Mouse (Mus musculus) forebrain, embryonic 10.5 days (tissue): ENCODE measurements at regions not wholly inside any gene's neighbourhood (a gene's known extent, or its start where the extent isn't known, plus 50 kb on each side); places are given as distances from the start of the nearest gene placed in this dataset.
A peak's percentile ranks its signal among the peaks of the same experiment; 100 is the strongest.
"Not testable (repeated sequence)": the region's sequence is repeated elsewhere in the genome, so short reads cannot be mapped to it uniquely, and the experiment has no call there.

Experiments used
- DNase-seq: peaks from one replicate; pipeline ENCODE4 v3.0.0-alpha.2; 2017; ENCODE audit warnings: low spot score; ENCODE audit errors: extremely low spot score
- H3K27ac ChIP-seq: fragments of 300-500 bp; sonication (generic); 2 replicates; pipeline ENCODE4 v1.5.1; 2016; ENCODE audit warnings: mild to moderate bottlenecking
- H3K27me3 ChIP-seq: fragments of 300-500 bp; sonication (generic); 2 replicates; pipeline ENCODE4 v1.6.1; 2016; ENCODE audit warnings: mild to moderate bottlenecking; ENCODE audit not compliant: poor library complexity, severe bottlenecking
- H3K36me3 ChIP-seq: fragments of 300-500 bp; sonication (generic); replicated peaks from 2 replicates; pipeline ENCODE4 v1.6.1; 2016; ENCODE audit warnings: mild to moderate bottlenecking, moderate library complexity
- H3K4me1 ChIP-seq: fragments of 300-500 bp; sonication (generic); 2 replicates; pipeline ENCODE4 v1.6.1; 2016
- H3K4me3 ChIP-seq: fragments of 300-500 bp; sonication (generic); 2 replicates; pipeline ENCODE4 v1.5.1; 2016; ENCODE audit warnings: mild to moderate bottlenecking, moderate library complexity
- H3K9me3 ChIP-seq: fragments of 300-500 bp; sonication (generic); 2 replicates; pipeline ENCODE4 v1.6.1; 2016; ENCODE audit warnings: mild to moderate bottlenecking, moderate library complexity
- WGBS: fragments of 180-500 bp; shearing (Covaris S2); methylation state at CpG from one replicate; pipeline ENCODE4 v1.1.7; 2016; 5-methylcytosine and 5-hydroxymethylcytosine counted together

GRCm38 (mm10) chr2:166471257-166471753, 242.3 kb downstream of the Prex1 start:
- no peak for DNase-seq
- H3K27ac ChIP-seq: 0 out of 2 replicates have a peak overlapping the region, but pooled peaks have one; percentile 31
- no peaks in the 10 kb centered on the region for H3K36me3 ChIP-seq
- no peak overlapping the region for H3K4me3 ChIP-seq
- H3K4me1 ChIP-seq: peaks cover 45% of the 10 kb centered on the region
- H3K9me3 ChIP-seq: no peaks in the 10 kb centered on the region
- no peaks in the 10 kb centered on the region for H3K27me3 ChIP-seq
- WGBS: 70% methylated on average over 6 of the region's 6 CpGs

- Histone ChIP-seq H3K4me3 (no peak overlapping the region), H3K36me3 (no peaks in the 10 kb centered on the region), H3K27ac (no peak overlapping the region; the same call in 1 of the 2 replicates), H3K4me1 (peaks cover 33% of the 10 kb centered on the region), H3K9me3 (no peaks in the 10 kb centered on the region), H3K27me3 (no peaks in the 10 kb centered on the region)
- DNase-seq: no peak
- WGBS: 90% methylated on average over 9 of the region's 9 CpGs
These were observed 244.5 kb downstream of the Prex1 start for GRCm38 (mm10) chr2:166469046-166469593.

GRCm38 (mm10) chr2:166467137-166467536, 246.5 kb downstream of the Prex1 start:
- no peaks in the 10 kb centered on the region for H3K9me3 ChIP-seq
- no peak for DNase-seq
- H3K27ac ChIP-seq: no peak overlapping the region
- no peaks in the 10 kb centered on the region for H3K27me3 ChIP-seq
- no peaks in the 10 kb centered on the region for H3K36me3 ChIP-seq
- H3K4me3 ChIP-seq: no peak overlapping the region
- H3K4me1 ChIP-seq: peaks cover 32% of the 10 kb centered on the region
- WGBS: 81% methylated on average over 7 of the region's 7 CpGs

GRCm38 (mm10) chr2:166465531-166465930, 248.1 kb downstream of the Prex1 start:
- Histone ChIP-seq H3K4me1 (peaks cover 17% of the 10 kb centered on the region), H3K4me3 (no peak overlapping the region), H3K27ac (0 out of 2 replicates have a peak overlapping the region, but pooled peaks have one; percentile 48), H3K36me3 (no peaks in the 10 kb centered on the region), H3K27me3 (no peaks in the 10 kb centered on the region), H3K9me3 (no peaks in the 10 kb centered on the region)
- no peak for DNase-seq
- WGBS: 80% methylated on average over 5 of the region's 5 CpGs

GRCm38 (mm10) chr2:166463539-166463938, 250.1 kb downstream of the Prex1 start:
- H3K9me3 ChIP-seq: no peaks in the 10 kb centered on the region
- WGBS: 94% methylated on average over 9 of the region's 9 CpGs
- H3K4me1 ChIP-seq: peaks cover 29% of the 10 kb centered on the region
- no peaks in the 10 kb centered on the region for H3K27me3 ChIP-seq
- no peak for DNase-seq
- H3K27ac ChIP-seq: no peak overlapping the region
- H3K4me3 ChIP-seq: no peak overlapping the region
- H3K36me3 ChIP-seq: no peaks in the 10 kb centered on the region

- no peak overlapping the region for H3K27ac ChIP-seq
- 94% methylated on average over 3 of the region's 3 CpGs for WGBS
- no peak overlapping the region for H3K4me3 ChIP-seq
- no peak for DNase-seq
- peaks cover 31% of the 10 kb centered on the region for H3K4me1 ChIP-seq
- H3K27me3 ChIP-seq: no peaks in the 10 kb centered on the region
- H3K36me3 ChIP-seq: no peaks in the 10 kb centered on the region
- no peaks in the 10 kb centered on the region for H3K9me3 ChIP-seq
These were observed 251.7 kb downstream of the Prex1 start for GRCm38 (mm10) chr2:166461956-166462355.

- DNase-seq: no peak
- H3K36me3 ChIP-seq: no peaks in the 10 kb centered on the region
- no peaks in the 10 kb centered on the region; the same call in 1 of the 2 replicates for H3K9me3 ChIP-seq
- H3K27me3 ChIP-seq: no peaks in the 10 kb centered on the region
- H3K27ac ChIP-seq: no peak overlapping the region
- 85% methylated on average over 3 of the region's 3 CpGs for WGBS
- H3K4me3 ChIP-seq: no peak overlapping the region
- H3K4me1 ChIP-seq: peaks cover 25% of the 10 kb centered on the region
These were observed 252.5 kb downstream of the Prex1 start for GRCm38 (mm10) chr2:166461103-166461502.

GRCm38 (mm10) chr2:166459955-166460354, 253.7 kb downstream of the Prex1 start:
- peaks cover 21% of the 10 kb centered on the region for H3K4me1 ChIP-seq
- no peaks in the 10 kb centered on the region; the same call in 1 of the 2 replicates for H3K9me3 ChIP-seq
- WGBS: 68% methylated on average over 9 of the region's 9 CpGs
- H3K27ac ChIP-seq: no peak overlapping the region
- H3K4me3 ChIP-seq: no peak overlapping the region
- H3K36me3 ChIP-seq: no peaks in the 10 kb centered on the region
- H3K27me3 ChIP-seq: no peaks in the 10 kb centered on the region
- no peak for DNase-seq

- peaks cover 27% of the 10 kb centered on the region for H3K4me1 ChIP-seq
- 94% methylated on average over 9 of the region's 9 CpGs for WGBS
- no peak for DNase-seq
- no peaks in the 10 kb centered on the region for H3K27me3 ChIP-seq
- peak overlapping the region; percentile 62; the same call in 1 of the 2 replicates for H3K27ac ChIP-seq
- no peak overlapping the region for H3K4me3 ChIP-seq
- H3K36me3 ChIP-seq: no peaks in the 10 kb centered on the region
- no peaks in the 10 kb centered on the region; the same call in 1 of the 2 replicates for H3K9me3 ChIP-seq
These were observed 254.7 kb downstream of the Prex1 start for GRCm38 (mm10) chr2:166458953-166459352.

- Histone ChIP-seq H3K27me3 (no peaks in the 10 kb centered on the region), H3K4me1 (peaks cover 34% of the 10 kb centered on the region), H3K27ac (peak overlapping the region; percentile 53; the same call in 1 of the 2 replicates), H3K36me3 (no peaks in the 10 kb centered on the region), H3K9me3 (no peaks in the 10 kb centered on the region; the same call in 1 of the 2 replicates), H3K4me3 (no peak overlapping the region)
- DNase-seq: no peak
- WGBS: 74% methylated on average over 16 of the region's 16 CpGs
These were observed 256.1 kb downstream of the Prex1 start for GRCm38 (mm10) chr2:166457381-166458172.

GRCm38 (mm10) chr2:166454160-166454888, 259.3 kb downstream of the Prex1 start:
- not testable (repeated sequence) for H3K9me3 ChIP-seq, H3K4me3 ChIP-seq, DNase-seq, H3K27me3 ChIP-seq, H3K36me3 ChIP-seq
- Histone ChIP-seq H3K4me1 (peaks cover 50% of the 10 kb centered on the region), H3K27ac (peak overlapping the region; percentile 60)
- 64% methylated on average over 3 of the region's 7 CpGs for whole genome bisulfite sequencing

GRCm38 (mm10) chr2:166450964-166451363, 262.7 kb downstream of the Prex1 start:
- 93% methylated on average over 7 of the region's 7 CpGs for WGBS
- no peak for DNase-seq
- Histone ChIP-seq H3K27me3 (peaks cover 17% of the 10 kb centered on the region), H3K4me3 (no peak overlapping the region), H3K4me1 (peaks cover 59% of the 10 kb centered on the region), H3K9me3 (no peaks in the 10 kb centered on the region), H3K36me3 (no peaks in the 10 kb centered on the region), H3K27ac (peak overlapping the region; percentile 67)
